Mouse (Mus musculus): ENCODE measurements around the gene Cops7a.

The Cops7a gene

DNA sequence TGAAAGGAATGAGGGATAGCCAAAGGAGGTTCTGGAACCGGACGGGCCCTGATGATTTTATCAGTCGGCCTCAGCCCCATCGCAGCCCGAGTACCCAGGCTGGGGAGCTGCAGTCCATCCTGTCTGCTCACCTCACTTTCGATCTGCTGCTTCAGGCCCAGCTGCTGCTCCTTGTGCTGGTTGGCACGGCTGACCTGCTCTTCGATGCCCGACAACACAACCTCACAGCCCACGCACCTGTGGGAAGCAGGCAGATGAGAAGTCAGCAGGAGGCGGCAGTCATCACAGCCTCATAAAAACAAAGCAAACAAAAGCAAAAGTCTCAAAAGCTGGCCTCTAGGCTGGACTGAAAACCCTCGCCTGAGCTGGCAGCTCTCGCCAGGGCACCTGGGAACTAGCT is 5.4 kb downstream of the Cops7a start:
- no peak for DNase-seq (ENCODE audit: low spot score in 2 of 2)

DNA sequence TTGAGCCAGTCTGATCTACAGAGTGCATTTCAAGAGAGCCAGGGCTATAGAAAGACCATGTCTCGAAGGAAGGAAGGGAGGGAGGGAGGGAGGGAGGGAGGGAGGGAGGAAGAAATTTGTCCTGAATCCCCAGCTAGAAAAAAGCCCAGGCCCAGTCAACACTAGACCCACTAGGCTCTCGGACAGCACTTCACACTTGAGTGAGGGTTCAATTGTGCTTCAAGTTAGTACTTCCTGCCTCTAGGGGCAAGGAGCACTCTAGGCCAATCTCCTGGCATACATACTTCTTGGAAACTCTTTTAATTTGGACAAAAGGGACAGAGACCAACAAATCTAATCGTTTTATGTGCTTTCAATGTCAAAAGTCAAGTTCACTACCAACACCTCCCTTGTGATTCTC is 7.2 kb downstream of the Cops7a start:
- DNase-seq (ENCODE audit: low spot score in 2 of 2), result no peak

DNA sequence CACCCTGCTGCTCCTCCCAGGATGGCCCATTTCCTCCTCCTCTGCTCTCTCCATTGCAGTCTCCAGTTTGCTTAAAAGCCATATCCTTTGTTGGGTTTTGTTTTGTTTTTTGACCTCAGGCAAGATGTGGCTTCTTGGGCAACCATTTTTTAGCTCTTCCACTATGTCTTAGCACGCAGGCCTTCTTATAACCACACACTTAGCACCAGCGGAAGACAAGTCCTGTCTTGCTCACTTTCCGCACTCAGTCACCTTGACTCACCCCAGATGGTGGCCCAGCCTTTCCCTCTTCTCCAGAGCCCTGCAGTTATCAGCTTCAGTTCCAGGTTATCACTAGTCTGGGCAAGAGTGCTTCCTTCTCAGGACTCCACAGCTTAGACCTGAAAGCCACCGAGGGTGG is 10.1 kb downstream of the Cops7a start:
- no peak for DNase-seq (ENCODE audit: low spot score in 2 of 2)

- DNase-seq (ENCODE audit: low spot score in 2 of 2), result no peak
Measured at GRCm38 (mm10) chr6:124953991-124954715, 11.2 kb downstream of the Cops7a start.

GRCm38 (mm10) chr6:124943526-124943925 is 21.8 kb downstream of the Cops7a start:
- DNase-seq (ENCODE audit: low spot score in 2 of 2), result no peak

DNA sequence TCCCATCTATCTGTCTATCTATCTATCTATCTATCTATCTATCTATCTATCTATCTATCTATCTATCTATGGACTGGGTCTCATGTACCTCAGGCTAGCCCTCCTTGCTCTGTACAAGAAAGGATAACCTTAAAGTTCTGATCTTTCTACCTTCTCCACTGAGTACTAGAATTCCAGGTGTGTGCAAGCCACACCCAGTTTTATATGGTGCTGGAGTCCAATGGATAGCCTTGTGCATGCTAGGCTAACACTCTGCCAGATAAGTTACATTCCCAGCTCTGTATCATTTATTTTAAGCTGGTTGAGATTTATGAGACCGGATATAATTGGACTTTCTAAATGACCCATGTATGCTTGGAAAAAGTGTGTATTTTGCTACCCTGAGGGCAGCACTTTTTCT is 23.7 kb downstream of the Cops7a start:
- DNase-seq (ENCODE audit: low spot score in 2 of 2), result no peak

- DNase-seq (ENCODE audit: low spot score in 2 of 2), result no peak
Measured at GRCm38 (mm10) chr6:124938554-124938953, 26.8 kb downstream of the Cops7a start.

DNA sequence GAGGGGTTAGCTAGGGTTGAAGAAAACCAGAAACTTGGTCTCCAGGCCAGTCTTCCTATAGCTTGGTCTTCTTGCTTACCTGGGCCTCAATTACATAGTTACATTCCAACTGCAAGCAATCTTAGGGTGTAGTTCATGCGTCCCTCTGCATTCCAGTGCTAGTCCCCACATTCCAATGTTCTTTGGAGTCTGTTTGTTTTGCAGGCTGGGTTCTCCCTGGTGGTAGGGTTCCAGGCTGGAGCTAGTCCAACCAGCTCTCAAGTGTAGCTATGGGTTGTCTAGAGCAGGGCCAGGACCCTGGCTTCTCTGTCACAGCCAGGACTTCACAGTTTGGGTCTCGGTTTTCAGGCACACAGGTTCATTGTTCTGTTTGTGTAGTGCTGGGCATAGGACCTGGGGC is 27.8 kb downstream of the Cops7a start:
- no peak for DNase-seq (ENCODE audit: low spot score in 2 of 2)

DNA sequence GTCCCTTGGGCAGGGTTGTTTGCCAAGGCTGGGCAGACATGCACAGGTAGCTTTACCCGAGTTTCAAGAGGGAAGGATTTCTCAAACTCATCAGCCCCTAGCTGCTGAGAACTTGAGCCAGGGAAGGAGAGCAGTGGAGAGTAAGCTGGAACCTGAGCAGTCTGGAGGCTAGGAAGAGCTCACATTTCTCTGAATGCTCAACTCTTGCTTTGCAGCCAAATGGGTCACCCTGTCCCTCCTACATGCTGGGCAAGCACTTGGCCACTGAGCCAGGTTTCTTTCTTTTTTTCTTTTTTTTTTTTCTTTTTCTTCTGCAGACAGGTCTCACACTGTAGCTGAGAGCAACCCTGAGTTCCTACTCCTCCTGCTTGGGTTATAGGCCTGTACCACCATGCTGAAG is 28.7 kb downstream of the Cops7a start:
- DNase-seq (ENCODE audit: low spot score in 2 of 2), result no peak

DNA sequence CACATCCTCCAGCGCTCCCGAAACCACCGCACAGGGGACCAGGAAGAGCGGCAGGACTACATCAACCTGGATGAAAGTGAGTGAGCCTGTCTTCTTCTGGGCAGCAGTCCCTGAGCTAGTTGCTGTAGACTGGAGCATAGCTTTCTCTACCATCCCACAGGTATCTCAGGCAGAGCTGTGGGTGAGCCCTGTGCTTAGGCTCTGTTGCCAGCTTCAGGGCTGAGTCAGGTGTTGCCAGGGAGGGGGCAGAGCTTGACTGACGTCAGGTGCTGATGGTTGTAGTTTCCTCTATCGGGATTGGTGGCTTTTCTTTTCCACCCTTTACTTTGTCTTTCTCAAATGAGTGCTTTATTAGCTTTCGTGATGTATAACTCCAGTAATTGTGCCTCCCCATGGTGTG is 30.7 kb downstream of the Cops7a start:
- DNase-seq (ENCODE audit: low spot score in 2 of 2), result no peak

GRCm38 (mm10) chr6:124933127-124933526 is 32.2 kb downstream of the Cops7a start:
- DNase-seq (ENCODE audit: low spot score in 2 of 2), result no peak

DNA sequence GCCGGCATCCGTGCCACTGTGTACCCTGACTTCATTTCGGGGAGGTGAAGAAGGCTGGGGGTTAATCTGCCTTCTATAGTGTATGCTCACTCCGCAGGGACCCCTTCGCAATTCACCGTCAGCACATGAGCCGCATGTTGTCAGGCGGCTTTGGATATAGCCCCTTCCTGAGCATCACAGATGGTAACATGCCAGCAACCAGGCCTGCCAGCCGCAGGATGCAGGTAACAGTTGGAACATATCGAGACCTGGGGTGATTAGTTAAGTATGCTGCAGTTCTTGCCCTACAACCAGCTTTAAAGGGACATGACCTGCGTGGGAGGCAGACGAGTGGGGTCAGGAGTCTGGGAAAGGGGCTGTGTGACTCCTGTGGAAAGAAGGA is 33.0 kb downstream of the Cops7a start:
- DNase-seq (ENCODE audit: low spot score in 2 of 2), result no peak

- DNase-seq (ENCODE audit: low spot score in 2 of 2), result peak in 1 of 2 experiments; percentile 44
Measured at GRCm38 (mm10) chr6:124931525-124932313, 33.6 kb downstream of the Cops7a start.

GRCm38 (mm10) chr6:124930754-124931524 is 34.4 kb downstream of the Cops7a start, which contains the start of gene Mlf2:
Mlf2 (plus strand) TSS chr6:124931386.
- DNase-seq (ENCODE audit: low spot score in 2 of 2), result peak; percentile 98 to 99

DNA sequence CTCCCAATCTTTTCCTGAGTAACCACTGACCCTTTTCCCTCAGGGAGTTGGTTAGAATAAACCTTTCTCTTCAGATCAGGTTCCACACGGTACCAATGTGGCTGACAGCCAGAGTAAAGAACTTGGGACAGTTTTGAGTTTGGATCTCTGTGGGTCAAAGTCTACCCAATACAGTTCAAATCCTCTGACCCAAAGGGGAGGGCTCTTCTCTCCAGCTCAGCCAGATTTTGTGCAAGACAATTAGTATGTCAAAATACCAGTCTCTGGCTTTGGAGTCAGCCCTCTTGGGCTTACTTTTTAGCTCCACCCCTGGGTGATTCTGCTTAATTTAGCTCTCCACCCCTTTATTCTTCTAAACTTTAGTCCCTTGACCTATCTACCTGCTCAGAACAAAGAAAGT is 35.1 kb downstream of the Cops7a start:
- DNase-seq (ENCODE audit: low spot score in 2 of 2), result no peak

- DNase-seq (ENCODE audit: low spot score in 2 of 2), result peak in 1 of 2 experiments; percentile 61
Measured at GRCm38 (mm10) chr6:124925941-124926340, 39.4 kb downstream of the Cops7a start.

DNA sequence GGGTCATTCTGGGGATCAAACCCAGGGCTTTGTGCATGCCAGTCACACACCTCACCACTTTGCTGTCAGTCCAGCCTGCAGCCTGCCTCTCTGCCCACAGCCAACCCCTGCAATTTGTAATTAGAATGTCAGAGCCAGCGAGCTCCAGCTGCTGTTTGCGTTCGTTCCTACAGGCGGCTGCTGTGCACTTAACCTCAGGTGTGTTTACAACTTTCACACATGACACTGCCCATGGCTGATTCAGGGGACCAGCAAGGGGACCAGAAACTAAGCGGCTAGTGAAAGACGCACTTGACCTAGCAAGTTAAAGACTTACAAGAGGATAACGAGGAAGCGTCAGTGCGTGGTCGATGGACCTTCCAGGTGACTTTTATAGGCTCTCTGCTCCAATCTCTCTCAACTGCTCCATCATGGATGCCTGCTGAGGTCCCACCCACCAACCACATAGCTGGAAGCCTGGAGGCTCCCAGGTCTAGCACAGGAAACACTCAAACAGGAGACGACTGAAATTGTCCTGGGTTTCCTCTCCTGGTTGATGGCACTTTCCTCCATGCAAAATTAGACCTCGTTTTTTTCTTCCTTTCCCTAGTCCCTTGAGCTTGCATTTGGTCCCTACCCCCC is 40.1 kb downstream of the Cops7a start:
- DNase-seq (ENCODE audit: low spot score in 2 of 2), result no peak

DNA sequence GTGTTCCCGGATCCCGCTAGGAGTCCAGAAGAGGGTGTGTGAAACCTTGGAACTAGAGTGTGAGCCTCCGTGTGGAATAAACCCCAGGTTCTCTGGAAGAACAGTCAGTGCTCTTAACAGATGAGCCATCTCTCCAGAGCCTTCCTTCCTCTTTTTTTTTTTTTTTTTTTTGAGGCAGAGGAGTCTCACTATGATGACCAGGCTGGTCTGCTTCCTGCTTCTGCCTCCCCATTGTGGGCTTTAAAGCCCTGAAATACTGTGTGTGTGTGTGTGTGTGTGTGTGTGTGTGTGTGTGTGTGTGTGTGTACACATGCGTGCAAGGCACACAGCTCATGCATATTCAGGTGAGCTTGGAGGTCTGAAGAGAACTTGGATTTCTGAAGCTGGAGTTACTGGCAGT is 43.8 kb downstream of the Cops7a start:
- no peak for DNase-seq (ENCODE audit: low spot score in 2 of 2)

GRCm38 (mm10) chr6:124920318-124921085 is 44.8 kb downstream of the Cops7a start:
- DNase-seq (ENCODE audit: low spot score in 2 of 2), result no peak

DNA sequence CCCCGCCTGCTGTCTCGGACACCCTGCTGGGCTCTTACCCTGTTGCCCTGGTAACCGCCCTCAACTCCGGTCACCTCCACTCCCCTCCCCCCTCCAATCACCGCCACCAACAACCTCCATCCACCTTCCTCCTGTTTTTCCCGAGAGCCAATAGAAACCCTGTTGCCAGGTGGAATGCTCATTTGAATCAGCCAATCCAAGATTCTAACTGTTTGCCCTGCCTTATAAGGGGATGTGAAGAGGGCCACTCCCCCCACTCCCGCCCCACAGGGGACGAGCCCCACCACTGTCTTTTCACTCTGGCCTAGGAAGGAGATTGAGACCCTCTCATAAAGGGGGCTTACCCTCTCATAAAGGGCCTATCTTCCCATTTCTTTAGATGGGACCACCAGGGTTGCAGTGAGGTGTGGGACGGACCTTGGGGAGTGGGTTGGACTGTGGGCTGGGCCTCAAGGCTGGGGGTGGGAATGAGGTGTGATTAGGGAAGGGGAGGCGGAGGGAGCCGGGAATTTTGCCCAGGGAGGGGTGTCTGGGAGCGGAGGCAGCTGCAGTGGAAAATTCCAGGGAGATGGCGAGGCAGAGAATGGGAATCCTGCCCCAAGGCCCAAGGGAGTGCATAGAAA is 45.5 kb downstream of the Cops7a start, which contains the start of gene Ptms:
Gene Ptms (minus strand): TSS at position 409 of the 623 bp plus-strand sequence.
- peak; percentile 96 to 97 for DNase-seq (ENCODE audit: low spot score in 2 of 2)
